In genomic region chr1:55086868-55087400, GRCm38 (mm10) we compare ENCODE assay signal across 8 mouse cellular contexts. TPM values are rescaled to one million over a fixed set of nuclear protein-coding genes. Genes with fewer than 3 reads are reported as not detected.
A peak's percentile ranks its signal among the peaks of the same experiment; 100 is the strongest.
DNase-seq lines count a peak whose midpoint lies in the region; ATAC-seq and TF ChIP-seq lines count a peak whose summit lies in the region.

No protein-coding gene starts in this region.

- H3K9me3 ChIP-seq in neural tube, embryonic 11.5 days (ENCODE audit: control insufficient read depth, low read length) = no peaks in the 10 kb centered on the region
- H3K9me3 ChIP-seq in forebrain, embryonic 14.5 days (replicated peaks; ENCODE audit: control insufficient read depth, low read length) = no peaks in the 10 kb centered on the region
- no peaks in the 10 kb centered on the region for H3K9me3 ChIP-seq in lung, postnatal 0 days (ENCODE audit: low read length)
- H3K9me3 ChIP-seq in stomach, embryonic 16.5 days (replicated peaks; ENCODE audit: control insufficient read depth, low read length) = no peaks in the 10 kb centered on the region

- no peak for TF ChIP-seq POLR2A in bone marrow macrophage, adult 2 months (IDR thresholded peaks at IDR 0.05; ENCODE audit: borderline replicate concordance, low read depth, low read length)

- H3K4me1 ChIP-seq in neural tube, embryonic 11.5 days (ENCODE audit: control insufficient read depth, insufficient read depth, low read length) = peaks cover 18% of the 10 kb centered on the region
- H3K4me1 ChIP-seq in bone marrow macrophage, adult 2 months (ENCODE audit: control insufficient read depth, insufficient read depth, low read length) = peaks cover 21% of the 10 kb centered on the region
- H3K4me1 ChIP-seq in forebrain, embryonic 14.5 days (ENCODE audit: control insufficient read depth, insufficient read depth, low read length) = peaks cover 28% of the 10 kb centered on the region
- H3K4me1 ChIP-seq in lung, postnatal 0 days (ENCODE audit: insufficient read depth, low read depth, low read length) = no peaks in the 10 kb centered on the region; the same call in 1 of the 2 replicates
- H3K4me1 ChIP-seq in stomach, embryonic 16.5 days (ENCODE audit: control insufficient read depth, insufficient read depth, low read length) = peaks cover 28% of the 10 kb centered on the region

- peak; percentile 32 for DNase-seq in neural tube, embryonic 11.5 days (ENCODE audit: low spot score)
- no peak for DNase-seq in neural tube, embryonic 10.5 days (ENCODE audit: extremely low spot score, low spot score)
- peak; percentile 25 for DNase-seq in forebrain, embryonic 14.5 days (ENCODE audit: low spot score)
- DNase-seq in kidney, adult 8-10 months = peak; percentile 71
- DNase-seq in lung, postnatal 0 days (ENCODE audit: low spot score) = no peak
- no peak for DNase-seq in ovary, postnatal 36 days (ENCODE audit: low spot score)

- peak overlapping the region; percentile 92 for H3K27ac ChIP-seq in neural tube, embryonic 11.5 days (ENCODE audit: low read depth, low read length)
- H3K27ac ChIP-seq in bone marrow macrophage, adult 2 months (ENCODE audit: insufficient read depth, low read depth, low read length) = peak overlapping the region; percentile 97
- peak overlapping the region; percentile 91 for H3K27ac ChIP-seq in forebrain, embryonic 14.5 days (ENCODE audit: low read depth, low read length)
- H3K27ac ChIP-seq in lung, postnatal 0 days (ENCODE audit: low read length) = peak overlapping the region; percentile 92
- peak overlapping the region; percentile 98 for H3K27ac ChIP-seq in stomach, embryonic 16.5 days (ENCODE audit: low read length)

- peak overlapping the region; percentile 96 for H3K9ac ChIP-seq in neural tube, embryonic 11.5 days (ENCODE audit: low read length)
- H3K9ac ChIP-seq in forebrain, embryonic 14.5 days (ENCODE audit: low read length) = peak overlapping the region; percentile 95
- H3K9ac ChIP-seq in lung, postnatal 0 days (replicated peaks; ENCODE audit: low read depth) = peak overlapping the region; percentile 76
- H3K9ac ChIP-seq in stomach, embryonic 16.5 days (ENCODE audit: low read length) = peak overlapping the region; percentile 98

- peaks cover 14% of the 10 kb centered on the region for H3K36me3 ChIP-seq in neural tube, embryonic 11.5 days (ENCODE audit: control insufficient read depth, insufficient read depth, low read length)
- peaks cover 53% of the 10 kb centered on the region for H3K36me3 ChIP-seq in forebrain, embryonic 14.5 days (ENCODE audit: control insufficient read depth, insufficient read depth, low read length)
- peaks cover 9% of the 10 kb centered on the region; the same call in 1 of the 2 replicates for H3K36me3 ChIP-seq in lung, postnatal 0 days (ENCODE audit: insufficient read depth, low read length)
- H3K36me3 ChIP-seq in stomach, embryonic 16.5 days (ENCODE audit: control insufficient read depth, insufficient read depth, low read length) = peaks cover 36% of the 10 kb centered on the region

- H3K27me3 ChIP-seq in neural tube, embryonic 11.5 days (ENCODE audit: control insufficient read depth, insufficient read depth, low read length) = no peaks in the 10 kb centered on the region
- no peaks in the 10 kb centered on the region for H3K27me3 ChIP-seq in forebrain, embryonic 14.5 days (replicated peaks; ENCODE audit: control insufficient read depth, insufficient read depth, low read length)
- no peaks in the 10 kb centered on the region for H3K27me3 ChIP-seq in lung, postnatal 0 days (replicated peaks; ENCODE audit: insufficient read depth, low read length)
- no peaks in the 10 kb centered on the region for H3K27me3 ChIP-seq in stomach, embryonic 16.5 days (ENCODE audit: control insufficient read depth, insufficient read depth, low read length)

- ATAC-seq in neural tube, embryonic 11.5 days (ENCODE audit: insufficient read depth, low FRiP score, low TSS enrichment) = no peak
- ATAC-seq in forebrain, embryonic 14.5 days = no peak; the same call in 1 of the 2 replicates
- no peak for ATAC-seq in lung, postnatal 0 days
- no peak for ATAC-seq in stomach, embryonic 16.5 days (ENCODE audit: insufficient read depth, low FRiP score)

- no peak for TF ChIP-seq CTCF in bone marrow macrophage, adult 2 months (IDR thresholded peaks at IDR 0.05; ENCODE audit: low read depth, low read length)
- TF ChIP-seq CTCF in lung, postnatal 0 days (IDR thresholded peaks at IDR 0.05) = no peak

- under 1% methylated on average over 13 of the region's 13 CpGs for WGBS in neural tube, embryonic 11.5 days
- 1% methylated on average over 13 of the region's 13 CpGs for WGBS in forebrain, embryonic 14.5 days
- under 1% methylated on average over 13 of the region's 13 CpGs for WGBS in lung, postnatal 0 days
- WGBS in stomach, embryonic 16.5 days = under 1% methylated on average over 13 of the region's 13 CpGs

- peak overlapping the region; percentile 84 for H3K4me2 ChIP-seq in neural tube, embryonic 11.5 days (ENCODE audit: low read depth)
- peak overlapping the region; percentile 92 for H3K4me2 ChIP-seq in forebrain, embryonic 14.5 days (ENCODE audit: low read length)
- peak overlapping the region; percentile 85 for H3K4me2 ChIP-seq in lung, postnatal 0 days (replicated peaks; ENCODE audit: low read depth, low read length)
- H3K4me2 ChIP-seq in stomach, embryonic 16.5 days (ENCODE audit: low read depth, low read length) = peak overlapping the region; percentile 78

- peak overlapping the region; percentile 91 for H3K4me3 ChIP-seq in neural tube, embryonic 11.5 days (ENCODE audit: low read depth, low read length)
- peak overlapping the region; percentile 99 for H3K4me3 ChIP-seq in bone marrow macrophage, adult 2 months (ENCODE audit: insufficient read depth, low read length)
- H3K4me3 ChIP-seq in forebrain, embryonic 14.5 days (ENCODE audit: low read depth, low read length) = peak overlapping the region; percentile 94
- peak overlapping the region; percentile 68 for H3K4me3 ChIP-seq in lung, postnatal 0 days (ENCODE audit: low read depth, low read length)
- peak overlapping the region; percentile 96 for H3K4me3 ChIP-seq in stomach, embryonic 16.5 days (replicated peaks; ENCODE audit: low read length)

- TF ChIP-seq EP300 in lung, postnatal 0 days (IDR thresholded peaks at IDR 0.05) = no peak

RNA-seq across cellular contexts. Expression of gene Hspe1, which starts 1.0 kb away (rescaled TPM):
- polyA plus RNA-seq in neural tube, embryonic 11.5 days (2014; fragmentation: Nextera tagmentation; extraction: Ambion mirVana) = 404 and 440 TPM in 2 replicates
- 126 and 129 TPM in 2 replicates for polyA plus RNA-seq in bone marrow macrophage, adult 2 months (2012; ENCODE audit: insufficient read depth, insufficient read length, missing spikeins)
- 257 and 283 TPM in 2 replicates for polyA plus RNA-seq in forebrain, embryonic 14.5 days (2014; fragmentation: Nextera tagmentation; extraction: Ambion mirVana)
- polyA plus RNA-seq in lung, postnatal 0 days (2015; fragmentation: Nextera tagmentation; extraction: Ambion mirVana) = 115 and 120 TPM in 2 replicates
- polyA plus RNA-seq in stomach, embryonic 16.5 days (2015; fragmentation: Nextera tagmentation; extraction: Ambion mirVana) = 364 and 480 TPM in 2 replicates

RNA-seq across cellular contexts. Expression of gene Hspd1, which starts 1.1 kb away (rescaled TPM):
- polyA plus RNA-seq in neural tube, embryonic 11.5 days (2014; fragmentation: Nextera tagmentation; extraction: Ambion mirVana) = 389 and 397 TPM in 2 replicates
- 54.7 and 59.8 TPM in 2 replicates for polyA plus RNA-seq in bone marrow macrophage, adult 2 months (2012; ENCODE audit: insufficient read depth, insufficient read length, missing spikeins)
- 240 and 246 TPM in 2 replicates for polyA plus RNA-seq in forebrain, embryonic 14.5 days (2014; fragmentation: Nextera tagmentation; extraction: Ambion mirVana)
- 80.8 and 95.7 TPM in 2 replicates for polyA plus RNA-seq in lung, postnatal 0 days (2015; fragmentation: Nextera tagmentation; extraction: Ambion mirVana)
- 382 and 410 TPM in 2 replicates for polyA plus RNA-seq in stomach, embryonic 16.5 days (2015; fragmentation: Nextera tagmentation; extraction: Ambion mirVana)

RNA-seq across cellular contexts. Expression of gene Coq10b, which starts 34.4 kb away (rescaled TPM):
- polyA plus RNA-seq in neural tube, embryonic 11.5 days (2014; fragmentation: Nextera tagmentation; extraction: Ambion mirVana) = 30.6 and 31.9 TPM in 2 replicates
- polyA plus RNA-seq in bone marrow macrophage, adult 2 months (2012; ENCODE audit: insufficient read depth, insufficient read length, missing spikeins) = 8.7 and 9.0 TPM in 2 replicates
- polyA plus RNA-seq in forebrain, embryonic 14.5 days (2014; fragmentation: Nextera tagmentation; extraction: Ambion mirVana) = 39.5 and 44.1 TPM in 2 replicates
- polyA plus RNA-seq in lung, postnatal 0 days (2015; fragmentation: Nextera tagmentation; extraction: Ambion mirVana) = 32.9 and 34.3 TPM in 2 replicates
- 22.0 and 24.4 TPM in 2 replicates for polyA plus RNA-seq in stomach, embryonic 16.5 days (2015; fragmentation: Nextera tagmentation; extraction: Ambion mirVana)

RNA-seq across cellular contexts. Expression of gene Mob4, which starts 44.1 kb away (rescaled TPM):
- polyA plus RNA-seq in neural tube, embryonic 11.5 days (2014; fragmentation: Nextera tagmentation; extraction: Ambion mirVana) = 141 and 145 TPM in 2 replicates
- 45.4 and 48.6 TPM in 2 replicates for polyA plus RNA-seq in bone marrow macrophage, adult 2 months (2012; ENCODE audit: insufficient read depth, insufficient read length, missing spikeins)
- 173 and 187 TPM in 2 replicates for polyA plus RNA-seq in forebrain, embryonic 14.5 days (2014; fragmentation: Nextera tagmentation; extraction: Ambion mirVana)
- polyA plus RNA-seq in lung, postnatal 0 days (2015; fragmentation: Nextera tagmentation; extraction: Ambion mirVana) = 109 and 114 TPM in 2 replicates
- 153 TPM in 2 replicates for polyA plus RNA-seq in stomach, embryonic 16.5 days (2015; fragmentation: Nextera tagmentation; extraction: Ambion mirVana)

RNA-seq across cellular contexts. Expression of gene Sf3b1, which starts 59.7 kb away (rescaled TPM):
- 336 and 339 TPM in 2 replicates for polyA plus RNA-seq in neural tube, embryonic 11.5 days (2014; fragmentation: Nextera tagmentation; extraction: Ambion mirVana)
- polyA plus RNA-seq in bone marrow macrophage, adult 2 months (2012; ENCODE audit: insufficient read depth, insufficient read length, missing spikeins) = 250 and 278 TPM in 2 replicates
- polyA plus RNA-seq in forebrain, embryonic 14.5 days (2014; fragmentation: Nextera tagmentation; extraction: Ambion mirVana) = 407 and 415 TPM in 2 replicates
- 212 and 219 TPM in 2 replicates for polyA plus RNA-seq in lung, postnatal 0 days (2015; fragmentation: Nextera tagmentation; extraction: Ambion mirVana)
- polyA plus RNA-seq in stomach, embryonic 16.5 days (2015; fragmentation: Nextera tagmentation; extraction: Ambion mirVana) = 263 and 270 TPM in 2 replicates

Comparison
In these comparisons a context has a peak if more than half of its experiments do, and no peak if none do; other contexts are left out.
1. DNase-seq: peak in neural tube, embryonic 11.5 days (single experiment), forebrain, embryonic 14.5 days (single experiment) and kidney, adult 8-10 months (2 of 2); none in neural tube, embryonic 10.5 days (single experiment), lung, postnatal 0 days (single experiment) and ovary, postnatal 36 days (single experiment).
2. Peak in every context shown above with its lines, with median percentiles within 50 percentile points of each other: H3K27ac ChIP-seq, H3K4me2 ChIP-seq, H3K4me3 ChIP-seq and H3K9ac ChIP-seq.